Mouse (Mus musculus) lung, embryonic 14.5 days (tissue): ENCODE data around the gene Dock9. TPM values are rescaled to one million over a fixed set of nuclear protein-coding genes. Genes with fewer than 3 reads are reported as not detected.
A peak's percentile ranks its signal among the peaks of the same experiment; 100 is the strongest.

Experiments
- ATAC-seq: fragments of 200-750 bp; cut with Nextera tagmentation; 2 replicates; pipeline ENCODE4 v1.8.0; 2017; ENCODE audit warnings: mild to moderate bottlenecking, moderate TSS enrichment, moderate library complexity; ENCODE audit not compliant: insufficient read depth
- DNase-seq: peaks from one replicate; pipeline ENCODE4 v3.0.0-alpha.2; 2015
- H3K27ac ChIP-seq: fragments of 300-500 bp; sonication (generic); 2 replicates; pipeline ENCODE4 v1.5.1; 2014; ENCODE audit warnings: low read depth, mild to moderate bottlenecking, moderate library complexity
- H3K27me3 ChIP-seq: fragments of 300-500 bp; sonication (generic); 2 replicates; pipeline ENCODE4 v1.6.1; 2014; ENCODE audit warnings: low read length, control low read depth; ENCODE audit not compliant: insufficient read depth
- H3K36me3 ChIP-seq: fragments of 300-500 bp; sonication (generic); 2 replicates; pipeline ENCODE4 v1.6.1; 2014; ENCODE audit warnings: control low read depth; ENCODE audit not compliant: insufficient read depth
- H3K4me1 ChIP-seq: fragments of 300-500 bp; sonication (generic); 2 replicates; pipeline ENCODE4 v1.6.1; 2014; ENCODE audit warnings: antibody characterized with exemption, control low read depth; ENCODE audit not compliant: insufficient read depth
- H3K4me2 ChIP-seq: fragments of 300-500 bp; sonication (generic); 2 replicates; pipeline ENCODE4 v1.6.1; 2014; ENCODE audit warnings: mild to moderate bottlenecking
- H3K4me3 ChIP-seq: fragments of 300-500 bp; sonication (generic); 2 replicates; pipeline ENCODE4 v1.5.1; 2014; ENCODE audit warnings: low read depth, low read length
- H3K9ac ChIP-seq: fragments of 300-500 bp; sonication (generic); 2 replicates; pipeline ENCODE4 v1.6.1; 2014
- H3K9me3 ChIP-seq: fragments of 300-500 bp; sonication (generic); 2 replicates; pipeline ENCODE4 v1.6.1; 2016; ENCODE audit warnings: low read depth, low read length, control low read depth
- CTCF ChIP-seq: IDR thresholded peaks from 2 replicates; pipeline ENCODE4 v1.5.1; 2016; ENCODE audit warnings: antibody characterized with exemption, low read depth
- WGBS: fragments of 180-500 bp; shearing (Covaris S2); extraction: QIAGEN DNeasy Blood & Tissue Kit; methylation state at CpG from one replicate; pipeline ENCODE4 v1.1.7; 2014; 5-methylcytosine and 5-hydroxymethylcytosine counted together
- polyA plus RNA-seq: library from polyadenylated mRNA; unstranded; fragments of >200 nt; fragmentation: Nextera tagmentation; extraction: Ambion mirVana; gene quantifications from 2 replicates; pipeline ENCODE4 v1.2.1, GENCODE M21; 2014

The Dock9 gene
- 14.6 and 14.9 TPM in 2 replicates for polyA plus RNA-seq

DNA sequence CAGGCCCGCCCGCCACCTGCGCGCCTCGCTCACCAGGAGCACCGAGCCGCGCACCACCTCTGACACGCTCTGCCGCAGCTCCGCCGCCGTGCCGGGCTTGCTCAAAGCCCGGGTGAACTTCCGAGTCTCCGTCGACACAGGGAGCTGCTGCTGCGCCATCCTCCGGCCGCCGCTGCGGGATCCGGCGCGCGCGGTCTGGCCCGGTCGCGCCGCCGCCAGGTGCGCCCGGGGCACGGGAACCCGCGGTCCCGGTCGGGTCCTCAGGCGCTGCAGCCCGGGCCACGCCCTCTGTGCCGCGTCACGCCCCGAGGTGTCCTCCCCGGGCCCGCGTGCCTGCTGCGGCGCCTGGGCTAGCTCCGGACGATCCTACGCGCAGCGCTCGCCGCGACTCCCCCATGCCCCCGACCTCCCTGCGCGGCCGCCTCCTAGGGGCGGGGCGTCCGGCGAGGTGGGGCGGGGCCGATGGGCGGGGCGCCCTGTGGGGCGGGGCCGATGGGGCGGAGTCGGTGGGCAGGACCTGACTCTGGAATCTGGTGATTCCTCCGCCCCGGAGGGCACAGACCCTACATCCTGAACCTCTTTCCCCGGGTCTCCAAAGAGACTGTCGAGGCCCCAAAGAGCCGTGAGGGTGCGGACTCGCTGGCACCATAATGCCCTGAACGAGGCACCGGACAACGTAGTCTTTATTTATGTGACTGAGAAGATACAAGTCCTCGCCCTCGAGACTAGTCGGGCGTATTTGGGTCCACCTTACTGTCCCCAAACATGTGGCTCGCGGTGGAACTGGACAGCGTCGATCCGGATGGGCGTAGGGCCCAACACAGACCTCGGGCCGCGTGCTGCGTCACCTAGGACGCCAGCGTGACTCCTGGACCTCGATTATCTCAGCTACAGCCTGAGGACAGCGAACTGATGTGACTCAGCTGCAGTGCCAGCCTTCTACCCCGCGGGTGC is at the start of gene Dock9:
Gene Dock9 (minus strand): TSS at position 381 of the 954 bp plus-strand sequence.
- Histone ChIP-seq H3K27ac (peak within 1 kb of the TSS; percentile 76), H3K9me3 (no peaks in the 10 kb centered on the region), H3K4me1 (no peaks in the 10 kb centered on the region), H3K36me3 (no peaks in the 10 kb centered on the region), H3K27me3 (peaks cover 9% of the 10 kb centered on the region), H3K4me2 (peak within 1 kb of the TSS; percentile 99), H3K9ac (peak within 1 kb of the TSS; percentile 61), H3K4me3 (peak within 1 kb of the TSS; percentile 71)
- under 1% methylated on average over 89 of the region's 106 CpGs for WGBS
- TF ChIP-seq CTCF: no peak
- peak; percentile 91 for ATAC-seq
- peak; percentile 88 for DNase-seq

DNA sequence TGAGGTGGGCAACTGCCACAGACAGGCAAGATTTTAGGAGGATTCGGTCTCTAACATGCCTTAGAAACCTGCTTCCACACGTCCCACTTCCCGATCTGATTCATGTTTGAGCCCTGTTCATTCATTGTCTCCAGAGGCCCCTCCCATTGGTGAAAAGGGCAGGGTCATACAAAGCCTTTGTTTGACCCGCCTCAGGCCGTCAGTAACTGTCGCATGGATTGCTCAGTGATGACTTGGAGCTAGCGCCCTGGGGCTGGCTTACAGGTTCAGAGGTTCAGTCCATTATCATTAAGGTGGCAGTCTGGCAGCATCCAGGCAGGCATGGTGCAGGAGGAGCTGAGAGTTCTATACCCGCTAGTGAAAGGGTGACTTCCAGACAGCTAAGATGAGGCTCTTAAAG is 46.8 kb upstream of the Dock9 start:
- no peak for ATAC-seq

DNA sequence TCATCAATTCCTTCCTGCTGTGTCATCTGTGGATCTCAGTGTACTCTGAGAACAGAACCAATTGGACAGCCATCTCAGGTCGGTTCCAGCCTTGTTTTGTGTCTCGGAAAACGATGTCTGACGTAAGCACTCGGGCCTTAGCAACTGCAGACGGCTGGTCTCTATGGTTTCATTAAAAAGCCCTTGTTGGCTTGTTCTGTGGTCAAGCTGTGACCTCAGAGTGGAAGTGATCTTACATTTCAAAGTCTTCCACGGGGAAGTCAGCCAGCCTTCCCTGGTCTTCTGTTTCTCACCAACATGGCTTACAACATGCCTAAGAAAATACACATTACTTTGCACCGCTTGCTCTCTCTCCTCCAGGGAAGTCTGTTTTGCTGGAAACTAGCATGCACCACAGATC is 42.6 kb upstream of the Dock9 start:
- Histone ChIP-seq H3K9me3 (peaks cover 2% of the 10 kb centered on the region; the same call in 1 of the 2 replicates), H3K4me1 (no peaks in the 10 kb centered on the region), H3K27ac (no peak overlapping the region), H3K4me3 (no peak overlapping the region), H3K27me3 (no peaks in the 10 kb centered on the region), H3K4me2 (no peak overlapping the region), H3K9ac (no peak overlapping the region), H3K36me3 (no peaks in the 10 kb centered on the region)
- 88% methylated on average over 8 of the region's 8 CpGs for WGBS
- TF ChIP-seq CTCF: no peak
- DNase-seq: no peak
- no peak for ATAC-seq

More for the DNA sequence above, 46.8 kb upstream of the Dock9 start:
- WGBS: 64% methylated on average over 8 of the region's 8 CpGs
- no peak for TF ChIP-seq CTCF
- Histone ChIP-seq H3K9me3 (no peaks in the 10 kb centered on the region), H3K4me2 (no peak overlapping the region), H3K36me3 (no peaks in the 10 kb centered on the region), H3K4me1 (no peaks in the 10 kb centered on the region), H3K27ac (no peak overlapping the region), H3K4me3 (no peak overlapping the region), H3K27me3 (no peaks in the 10 kb centered on the region), H3K9ac (no peak overlapping the region)
- no peak for DNase-seq

DNA sequence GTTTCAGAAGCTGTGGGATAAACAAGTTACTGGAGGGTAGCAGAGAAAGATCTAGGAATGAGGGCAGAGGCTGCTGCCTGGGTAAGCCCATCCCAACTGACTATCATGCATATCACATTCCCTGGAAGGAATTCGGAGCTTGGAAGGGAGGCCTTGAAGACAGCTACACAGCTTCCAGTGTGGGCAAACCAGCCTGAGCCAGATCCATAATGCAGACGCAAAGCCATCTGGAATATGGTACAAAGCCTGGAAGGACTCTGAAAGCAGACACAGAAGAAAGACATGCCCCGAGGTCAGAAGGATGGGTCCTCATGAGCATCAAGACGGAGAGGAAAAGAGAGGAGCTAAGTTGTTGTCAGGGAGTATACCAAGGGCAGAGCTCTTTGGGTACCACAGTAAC is 40.5 kb upstream of the Dock9 start:
- peaks cover 2% of the 10 kb centered on the region; the same call in 1 of the 2 replicates for H3K9me3 ChIP-seq
- no peak overlapping the region for H3K4me2 ChIP-seq
- H3K4me1 ChIP-seq: no peaks in the 10 kb centered on the region
- no peak overlapping the region for H3K27ac ChIP-seq
- DNase-seq (no peak), ATAC-seq (no peak)
- WGBS: 84% methylated on average over 4 of the region's 4 CpGs
- H3K27me3 ChIP-seq: no peaks in the 10 kb centered on the region
- no peaks in the 10 kb centered on the region for H3K36me3 ChIP-seq
- no peak overlapping the region for H3K4me3 ChIP-seq
- H3K9ac ChIP-seq: no peak overlapping the region
- no peak for TF ChIP-seq CTCF

DNA sequence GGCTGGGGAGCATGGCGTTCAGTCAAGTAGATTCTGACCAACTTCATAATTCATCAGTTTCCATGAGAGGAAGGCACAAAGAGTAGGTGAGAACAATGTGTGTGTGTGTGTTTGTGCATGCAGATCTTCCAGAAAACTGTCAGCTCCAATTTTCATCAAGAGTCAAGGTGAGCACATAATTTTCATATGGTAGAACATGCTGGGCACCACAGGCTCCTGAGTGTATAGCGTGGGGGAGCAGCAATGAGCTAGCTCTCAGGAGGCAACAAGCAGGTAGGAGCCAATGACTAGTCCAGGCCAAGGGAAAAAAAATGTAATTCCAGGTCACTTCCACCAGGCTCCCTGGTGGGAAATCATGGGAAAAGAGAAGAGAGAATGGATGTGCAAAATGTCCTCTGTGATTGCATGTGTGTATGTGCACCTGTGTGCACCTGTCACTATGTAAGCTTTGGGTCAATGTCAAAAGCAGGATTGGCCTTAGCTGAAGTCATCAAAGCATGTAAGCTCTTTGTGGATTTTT is 35.4 kb upstream of the Dock9 start:
- no peak for ATAC-seq
- Histone ChIP-seq H3K4me1 (no peaks in the 10 kb centered on the region), H3K4me2 (no peak overlapping the region), H3K36me3 (no peaks in the 10 kb centered on the region), H3K27ac (no peak overlapping the region), H3K9ac (no peak overlapping the region), H3K4me3 (no peak overlapping the region), H3K27me3 (no peaks in the 10 kb centered on the region), H3K9me3 (no peaks in the 10 kb centered on the region)
- WGBS: 67% methylated on average over 2 of the region's 2 CpGs
- no peak for DNase-seq
- no peak for TF ChIP-seq CTCF

DNA sequence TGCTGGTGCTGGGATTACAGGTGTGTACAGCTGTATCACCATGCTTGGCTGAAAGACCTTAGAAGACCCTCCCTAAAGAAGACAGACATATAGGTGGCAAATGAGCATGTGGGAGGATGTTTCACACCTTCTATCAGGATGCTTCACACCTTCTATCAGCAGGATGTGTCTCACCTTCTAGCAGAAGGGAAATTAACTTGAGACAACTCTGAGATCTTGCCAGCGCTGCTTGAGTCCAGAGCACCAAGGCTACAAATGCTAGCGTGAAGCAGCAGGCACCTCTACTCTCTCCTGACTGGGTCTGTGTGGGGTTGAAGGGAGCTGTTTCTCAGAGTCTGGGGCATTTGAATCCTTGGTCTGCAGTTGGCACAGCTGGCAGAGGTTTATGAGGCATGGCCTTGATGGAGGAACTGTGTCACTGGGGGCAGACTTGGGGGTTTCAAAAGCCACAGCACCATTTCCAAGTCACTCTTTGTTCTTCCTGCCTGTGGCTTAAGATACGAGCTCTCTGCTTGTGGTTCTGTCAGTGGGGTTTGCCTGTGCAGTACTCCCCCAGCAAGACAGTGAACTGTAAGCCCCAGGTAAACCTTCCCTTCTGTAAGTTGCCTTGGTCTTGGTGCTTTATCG is 32.3 kb upstream of the Dock9 start:
- Histone ChIP-seq H3K27ac (no peak overlapping the region), H3K4me1 (no peaks in the 10 kb centered on the region), H3K4me3 (no peak overlapping the region), H3K9ac (no peak overlapping the region), H3K36me3 (no peaks in the 10 kb centered on the region), H3K9me3 (no peaks in the 10 kb centered on the region), H3K27me3 (no peaks in the 10 kb centered on the region), H3K4me2 (no peak overlapping the region)
- ATAC-seq (no peak), DNase-seq (no peak)
- 79% methylated on average over 4 of the region's 4 CpGs for WGBS
- TF ChIP-seq CTCF: no peak

DNA sequence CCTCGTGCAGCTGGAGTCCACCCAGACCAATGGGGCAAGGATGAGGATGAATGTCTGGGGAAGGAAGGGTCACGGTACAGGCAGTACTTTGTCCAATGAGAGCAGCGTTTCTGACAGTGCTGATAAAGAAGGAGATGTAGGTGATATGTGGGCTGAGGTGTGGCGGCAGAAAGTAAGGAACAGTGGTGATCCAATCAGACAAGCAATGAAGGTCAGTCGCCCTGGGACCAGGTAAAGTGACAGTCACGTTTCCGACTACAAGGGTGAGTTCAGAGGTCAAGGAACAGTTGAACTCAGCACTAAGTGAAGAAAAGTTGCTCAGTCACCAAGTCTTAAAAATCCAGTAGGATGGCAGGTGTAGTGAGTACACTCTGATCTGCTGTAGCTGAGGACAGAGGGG is 29.5 kb upstream of the Dock9 start:
- no peak for ATAC-seq
- Histone ChIP-seq H3K27me3 (no peaks in the 10 kb centered on the region), H3K4me3 (no peak overlapping the region), H3K4me1 (0 out of 2 replicates have a peak, but pooled peaks cover 6% of the 10 kb centered on the region), H3K9ac (no peak overlapping the region), H3K9me3 (no peaks in the 10 kb centered on the region), H3K27ac (no peak overlapping the region), H3K4me2 (no peak overlapping the region), H3K36me3 (no peaks in the 10 kb centered on the region)
- DNase-seq: no peak
- TF ChIP-seq CTCF: no peak
- WGBS: 68% methylated on average over 7 of the region's 7 CpGs
